Mouse (Mus musculus) small intestine, adult 2 months (tissue): Measurements from ENCODE around the gene Spon1. TPM values are rescaled to one million over a fixed set of nuclear protein-coding genes. Genes with fewer than 3 reads are reported as not detected.

ENCODE experiments used
- H3K27ac ChIP-seq: fragments of 200-500 bp; 2 replicates; pipeline ENCODE4 v1.5.1; 2012; ENCODE audit warnings: low read depth, low read length, control low read depth, inconsistent platforms; ENCODE audit not compliant: insufficient read depth
- H3K27me3 ChIP-seq: fragments of 200-500 bp; 2 replicates; pipeline ENCODE4 v1.6.1; 2012; ENCODE audit warnings: mild to moderate bottlenecking, moderate library complexity, low read length, inconsistent platforms; ENCODE audit not compliant: control insufficient read depth, insufficient read depth
- H3K36me3 ChIP-seq: fragments of 200-500 bp; 2 replicates; pipeline ENCODE4 v1.6.1; 2012; ENCODE audit warnings: mild to moderate bottlenecking, low read length, control low read depth, inconsistent platforms; ENCODE audit not compliant: control insufficient read depth, insufficient read depth
- H3K4me1 ChIP-seq: fragments of 200-500 bp; 2 replicates; pipeline ENCODE4 v1.6.1; 2012; ENCODE audit warnings: low read length, inconsistent platforms, mixed read lengths; ENCODE audit not compliant: control insufficient read depth, insufficient read depth, insufficient read length
- H3K4me3 ChIP-seq: fragments of 200-500 bp; 2 replicates; pipeline ENCODE4 v1.5.1; 2012; ENCODE audit warnings: low read depth, mild to moderate bottlenecking, control low read depth, inconsistent platforms, low read length, moderate library complexity
- CTCF ChIP-seq: fragments of 200-500 bp; IDR thresholded peaks from 2 replicates; pipeline ENCODE4 v1.5.1; 2012; ENCODE audit warnings: low read depth, mild to moderate bottlenecking, control low read depth, inconsistent platforms, low read length, moderate library complexity, mixed read lengths; ENCODE audit not compliant: insufficient replicate concordance, insufficient read length; ENCODE audit errors: extremely low read depth
- POLR2A ChIP-seq: fragments of 200-500 bp; IDR thresholded peaks from 2 replicates; pipeline ENCODE4 v1.6.1; 2012; ENCODE audit warnings: low read depth, mild to moderate bottlenecking, control low read depth, inconsistent platforms, low read length, moderate library complexity
- WGBS: fragments of 180-500 bp; shearing (Covaris S2); methylation state at CpG from one replicate; pipeline ENCODE4 v1.1.7; 2018; 5-methylcytosine and 5-hydroxymethylcytosine counted together
- polyA plus RNA-seq: library from polyadenylated mRNA; depleted of rRNA; stranded (reverse); fragments of >200 nt; gene quantifications from 2 replicates; pipeline ENCODE4 v1.2.3, GENCODE M21; 2012

Spon1 gene
- polyA plus RNA-seq, 1 experiment = 3.3 TPM

GRCm38 (mm10) chr7:113963766-113964165 is 198.0 kb downstream of the Spon1 start:
- Histone ChIP-seq H3K4me3 (no peak overlapping the region), H3K4me1 (no peaks in the 10 kb centered on the region; the same call in 1 of the 2 replicates), H3K27me3 (no peaks in the 10 kb centered on the region; the same call in 1 of the 2 replicates), H3K27ac (no peak overlapping the region), H3K36me3 (no peaks in the 10 kb centered on the region)
- no peak for TF ChIP-seq POLR2A
- TF ChIP-seq CTCF = no peak
- WGBS = 64% methylated on average over 4 of the region's 4 CpGs

DNA sequence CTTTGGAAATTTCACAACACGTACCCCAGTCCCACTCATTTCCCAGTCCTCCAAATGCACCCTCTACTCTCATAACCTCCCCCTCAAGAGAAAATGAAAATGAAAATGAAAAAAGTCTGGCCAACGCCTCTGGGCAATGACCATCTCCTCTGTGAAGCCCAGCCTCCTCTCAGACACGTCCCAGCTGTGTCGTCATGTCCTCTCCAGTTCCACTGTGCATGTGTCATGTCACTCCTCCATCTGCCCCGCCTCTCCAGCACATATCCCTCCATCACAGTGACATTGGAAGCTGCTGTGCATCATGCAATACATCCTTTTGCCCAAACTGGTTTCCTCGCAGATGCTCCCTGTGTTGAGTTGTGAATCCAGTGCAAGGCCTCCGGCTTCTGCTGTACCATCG is 199.8 kb downstream of the Spon1 start:
- no peak overlapping the region for H3K4me3 ChIP-seq
- H3K4me1 ChIP-seq = no peaks in the 10 kb centered on the region; the same call in 1 of the 2 replicates
- H3K27me3 ChIP-seq = no peaks in the 10 kb centered on the region; the same call in 1 of the 2 replicates
- 71% methylated on average over 8 of the region's 8 CpGs for WGBS
- no peak overlapping the region for H3K27ac ChIP-seq
- H3K36me3 ChIP-seq = no peaks in the 10 kb centered on the region
- TF ChIP-seq CTCF (no peak), POLR2A (no peak)

DNA sequence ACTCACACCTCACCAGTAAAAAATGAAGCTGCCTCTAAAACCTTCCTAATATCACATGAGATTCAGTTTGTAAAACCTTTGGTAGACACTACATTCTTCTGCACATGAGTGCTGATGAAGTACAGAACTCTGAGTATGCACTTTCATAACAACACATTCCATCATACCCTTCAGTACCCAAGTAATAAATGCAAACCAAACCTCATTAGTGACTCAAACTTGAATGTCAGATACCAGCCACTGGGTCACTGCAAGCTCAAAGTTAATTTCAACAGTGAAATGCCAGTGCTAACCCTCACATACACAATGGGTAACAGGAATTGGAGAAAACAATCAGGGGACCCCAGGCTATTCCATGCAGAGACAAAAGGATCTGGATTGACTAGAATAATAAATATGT is 203.4 kb downstream of the Spon1 start:
- Histone ChIP-seq H3K4me3 (no peak overlapping the region), H3K36me3 (no peaks in the 10 kb centered on the region), H3K27me3 (no peaks in the 10 kb centered on the region; the same call in 1 of the 2 replicates), H3K4me1 (no peaks in the 10 kb centered on the region), H3K27ac (no peak overlapping the region)
- no peak for TF ChIP-seq POLR2A
- TF ChIP-seq CTCF = no peak

DNA sequence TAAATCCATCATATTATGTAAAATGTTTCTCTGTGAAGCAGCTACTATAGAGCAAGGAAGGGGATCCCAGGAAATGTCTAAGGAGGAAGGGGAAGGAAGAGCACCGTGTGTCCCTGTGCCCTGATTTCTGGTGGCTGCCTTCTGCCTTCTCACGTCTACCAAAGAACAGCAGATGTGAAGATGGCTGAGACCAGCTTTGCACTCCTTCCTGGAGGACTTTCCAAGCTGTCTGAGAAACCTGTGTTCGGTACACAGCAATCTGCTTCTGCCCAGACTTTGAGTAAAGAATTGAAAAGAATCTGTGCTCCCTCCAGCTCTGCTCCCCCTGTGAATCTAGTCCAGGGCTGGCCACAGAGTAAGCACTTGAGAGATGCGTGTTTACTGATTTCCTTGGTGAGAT is 206.7 kb downstream of the Spon1 start:
- no peak for TF ChIP-seq CTCF
- TF ChIP-seq POLR2A = no peak
- Histone ChIP-seq H3K27ac (no peak overlapping the region), H3K27me3 (no peaks in the 10 kb centered on the region), H3K4me1 (no peaks in the 10 kb centered on the region), H3K4me3 (no peak overlapping the region), H3K36me3 (no peaks in the 10 kb centered on the region)
- 67% methylated on average over 4 of the region's 4 CpGs for WGBS

DNA sequence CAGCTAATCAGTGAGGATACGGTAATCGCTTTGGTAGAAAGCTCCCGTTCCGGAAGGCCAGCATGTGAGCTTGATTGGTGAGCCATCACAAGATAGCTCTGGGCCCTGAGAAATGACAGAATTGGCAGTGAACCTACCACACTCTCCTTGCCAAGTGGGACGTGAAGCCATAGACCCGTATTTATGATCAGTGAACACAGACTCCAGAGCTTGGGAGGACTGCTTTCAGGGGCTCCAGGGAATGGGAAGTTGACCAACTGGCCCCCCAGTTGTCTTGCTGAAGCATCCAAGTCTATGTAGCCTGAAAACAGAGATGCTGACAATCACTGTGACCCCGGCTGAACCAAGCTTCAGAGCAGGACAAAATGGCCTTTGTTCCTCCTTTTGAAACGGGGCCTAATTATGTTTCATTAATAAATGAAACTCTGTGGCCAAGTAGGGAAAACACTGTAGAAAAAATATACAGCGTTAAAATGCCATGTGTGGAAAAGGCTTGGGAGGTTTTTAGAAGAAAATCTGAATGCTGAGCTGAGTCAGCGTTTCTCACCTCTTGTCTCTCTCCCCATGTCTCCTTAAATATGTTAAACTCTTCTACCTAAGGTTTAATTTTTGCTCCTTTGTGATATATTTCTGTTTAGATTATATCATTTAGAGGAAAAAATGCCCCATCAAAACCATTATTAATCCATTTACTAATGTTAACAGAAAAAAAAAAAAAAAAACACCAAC is 220.8 kb downstream of the Spon1 start:
- Histone ChIP-seq H3K27ac (no peak overlapping the region), H3K36me3 (no peaks in the 10 kb centered on the region), H3K4me1 (no peaks in the 10 kb centered on the region), H3K27me3 (no peaks in the 10 kb centered on the region), H3K4me3 (no peak overlapping the region)
- 83% methylated on average over 10 of the region's 10 CpGs for WGBS
- no peak for TF ChIP-seq CTCF
- no peak for TF ChIP-seq POLR2A

DNA sequence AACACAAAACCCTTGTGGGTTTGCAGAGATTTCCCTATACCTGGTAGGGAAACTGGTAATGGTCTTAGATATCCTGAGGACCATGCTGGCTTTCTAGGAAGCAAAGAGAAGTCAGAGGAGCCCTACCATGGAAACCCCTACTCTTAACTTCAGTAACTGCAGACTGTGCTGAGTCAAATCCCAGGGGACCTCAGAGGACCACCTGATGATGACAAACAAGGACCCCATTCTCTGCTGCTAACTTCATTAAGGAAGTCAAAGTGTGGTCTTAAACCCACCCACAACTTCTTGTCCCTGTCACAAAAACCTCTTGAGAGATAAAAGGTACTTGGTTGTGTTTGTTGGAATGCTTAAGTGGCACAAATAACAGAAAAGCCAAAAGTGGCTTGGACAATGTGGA is 222.4 kb downstream of the Spon1 start:
- H3K27ac ChIP-seq = no peak overlapping the region
- TF ChIP-seq CTCF (no peak), POLR2A (no peak)
- H3K27me3 ChIP-seq = no peaks in the 10 kb centered on the region
- no peaks in the 10 kb centered on the region for H3K36me3 ChIP-seq
- no peak overlapping the region for H3K4me3 ChIP-seq
- no peaks in the 10 kb centered on the region for H3K4me1 ChIP-seq

DNA sequence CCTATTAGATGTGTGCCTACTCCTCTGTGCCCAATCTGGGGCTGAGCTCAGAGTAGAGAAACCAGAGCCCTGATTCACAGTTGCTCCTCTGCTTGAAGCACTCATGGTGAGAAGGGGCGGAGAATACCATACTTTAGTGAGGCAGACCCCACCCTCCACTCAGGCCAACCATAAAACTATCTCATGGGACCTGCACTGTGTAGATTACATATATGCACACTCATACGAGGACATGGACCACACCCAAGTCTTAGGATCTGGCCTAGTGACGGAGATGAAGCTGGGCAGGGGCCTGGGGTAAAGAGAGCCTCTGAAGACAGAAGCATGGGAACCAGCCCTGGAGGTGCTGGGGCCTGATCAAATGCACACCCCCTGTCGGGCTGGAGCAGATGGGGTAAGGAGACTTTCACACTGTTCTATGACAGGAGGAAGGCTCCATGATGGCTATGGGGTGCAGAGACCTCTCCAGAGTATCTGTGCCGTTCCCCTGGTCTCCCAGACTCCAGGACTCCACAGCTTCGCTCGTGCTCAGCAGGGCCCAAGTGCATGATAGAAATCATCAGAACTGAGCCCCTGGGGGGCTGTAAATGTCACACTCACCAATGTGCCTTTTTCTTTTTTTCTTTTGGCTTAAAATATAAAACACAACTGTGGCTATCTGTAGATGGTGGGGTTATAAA is 232.0 kb downstream of the Spon1 start:
- no peaks in the 10 kb centered on the region; the same call in 1 of the 2 replicates for H3K4me1 ChIP-seq
- no peaks in the 10 kb centered on the region; the same call in 1 of the 2 replicates for H3K27me3 ChIP-seq
- WGBS = 68% methylated on average over 7 of the region's 7 CpGs
- no peaks in the 10 kb centered on the region for H3K36me3 ChIP-seq
- H3K27ac ChIP-seq = no peak overlapping the region
- H3K4me3 ChIP-seq = no peak overlapping the region
- no peak for TF ChIP-seq POLR2A
- TF ChIP-seq CTCF = no peak
